Mouse (Mus musculus): ENCODE data around the gene Htr5b. TPM values are rescaled to one million over a fixed set of nuclear protein-coding genes. Genes with fewer than 3 reads are reported as not detected.

Gene Htr5b
- polyA plus RNA-seq, 1 experiment from 2014 or later = 0.11 TPM

DNA sequence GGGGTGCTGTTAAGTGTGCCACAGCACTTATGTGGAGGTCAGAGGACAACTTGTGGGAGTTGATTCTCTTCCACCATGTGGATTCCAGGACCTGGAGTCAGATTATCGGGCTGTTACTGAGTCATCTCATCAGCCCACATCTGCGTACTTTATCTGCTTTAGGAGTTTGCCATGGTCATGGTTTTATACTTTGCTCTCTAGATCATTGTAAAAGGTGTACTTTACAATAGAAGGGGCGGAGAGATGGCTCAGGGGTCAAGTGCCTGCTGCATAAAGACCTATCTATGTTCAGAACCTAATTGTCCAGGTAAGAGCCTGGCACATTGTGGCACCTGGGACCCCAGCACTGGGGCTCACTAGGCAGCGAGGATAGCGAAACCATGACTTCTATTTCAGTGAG lies 48.9 kb downstream of the Htr5b start:
- peaks cover 16% of the 10 kb centered on the region; the same call in 1 of the 2 replicates for H3K36me3 ChIP-seq
- H3K9me3 ChIP-seq = no peaks in the 10 kb centered on the region
- no peaks in the 10 kb centered on the region for H3K27me3 ChIP-seq (replicated peaks)
- ATAC-seq = peak; percentile 60
- H3K4me3 ChIP-seq (replicated peaks) = no peak overlapping the region
- no peak overlapping the region for H3K4me2 ChIP-seq (replicated peaks)
- 89% methylated on average over 5 of the region's 5 CpGs for WGBS
- no peak overlapping the region for H3K9ac ChIP-seq
- H3K4me1 ChIP-seq (replicated peaks) = no peaks in the 10 kb centered on the region
- no peak overlapping the region for H3K27ac ChIP-seq

DNA sequence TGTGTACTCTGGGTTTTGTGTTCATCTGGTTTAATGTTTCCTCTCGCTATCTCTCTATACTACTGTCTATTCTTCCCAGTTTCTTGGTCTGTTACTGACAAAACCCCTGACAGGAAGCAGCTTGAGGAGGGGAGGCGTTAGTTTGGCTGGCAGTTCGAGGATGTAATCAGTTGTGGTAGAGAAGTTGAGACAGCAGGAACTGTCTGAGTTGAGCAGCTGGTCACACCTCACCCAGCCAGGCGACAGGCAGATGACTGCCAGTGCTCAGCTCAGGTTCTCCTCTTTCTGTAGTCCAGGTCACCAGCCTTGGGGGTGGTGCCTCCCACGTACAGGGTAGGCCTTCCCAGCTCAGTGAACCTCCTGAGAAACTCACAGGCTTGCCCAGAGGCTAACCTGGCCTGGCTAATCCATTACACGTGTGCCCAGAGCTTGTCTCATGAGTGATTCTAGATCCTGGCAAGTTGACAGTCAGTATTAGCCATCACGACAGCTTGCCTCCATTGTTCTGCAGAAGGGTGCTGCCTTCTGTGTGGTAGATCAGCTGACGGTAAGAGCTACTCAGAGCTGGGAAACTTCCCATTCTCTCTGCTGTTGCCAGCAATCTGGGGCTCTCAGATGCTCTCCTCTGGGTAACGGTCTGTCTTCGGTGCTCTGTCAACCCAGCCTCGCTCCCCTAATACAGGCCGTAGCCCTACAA lies 49.8 kb downstream of the Htr5b start:
- Histone ChIP-seq H3K4me1 (replicated peaks) (no peaks in the 10 kb centered on the region), H3K36me3 (peaks cover 16% of the 10 kb centered on the region; the same call in 1 of the 2 replicates), H3K27ac (no peak overlapping the region), H3K4me2 (replicated peaks) (no peak overlapping the region), H3K27me3 (replicated peaks) (no peaks in the 10 kb centered on the region), H3K4me3 (replicated peaks) (no peak overlapping the region), H3K9me3 (no peaks in the 10 kb centered on the region), H3K9ac (no peak overlapping the region)
- ATAC-seq = no peak
- WGBS = 84% methylated on average over 12 of the region's 12 CpGs

DNA sequence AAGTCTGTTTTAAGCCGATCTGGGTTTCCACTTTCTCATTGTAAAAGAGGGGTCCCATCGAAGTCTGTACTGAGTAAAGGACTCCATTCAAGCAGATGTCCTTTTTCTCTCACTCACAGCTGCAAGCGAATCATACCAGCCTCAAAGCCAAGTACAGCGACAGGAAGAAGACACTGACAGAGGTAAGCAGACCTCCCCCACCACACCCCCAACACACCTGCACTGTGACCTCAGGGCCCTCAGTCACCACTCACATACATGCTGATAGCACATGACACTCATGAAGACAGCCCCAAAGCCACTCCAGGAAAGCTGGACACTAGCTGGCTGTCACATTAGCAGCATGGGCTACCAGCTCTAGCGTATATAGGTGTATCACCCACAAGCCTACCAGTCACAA lies 50.5 kb downstream of the Htr5b start:
- Histone ChIP-seq H3K36me3 (peaks cover 11% of the 10 kb centered on the region; the same call in 1 of the 2 replicates), H3K27me3 (replicated peaks) (no peaks in the 10 kb centered on the region), H3K4me1 (replicated peaks) (no peaks in the 10 kb centered on the region), H3K4me2 (replicated peaks) (no peak overlapping the region), H3K4me3 (replicated peaks) (no peak overlapping the region), H3K9me3 (no peaks in the 10 kb centered on the region), H3K9ac (no peak overlapping the region), H3K27ac (no peak overlapping the region)
- ATAC-seq = no peak
- WGBS = 95% methylated on average over 5 of the region's 5 CpGs

DNA sequence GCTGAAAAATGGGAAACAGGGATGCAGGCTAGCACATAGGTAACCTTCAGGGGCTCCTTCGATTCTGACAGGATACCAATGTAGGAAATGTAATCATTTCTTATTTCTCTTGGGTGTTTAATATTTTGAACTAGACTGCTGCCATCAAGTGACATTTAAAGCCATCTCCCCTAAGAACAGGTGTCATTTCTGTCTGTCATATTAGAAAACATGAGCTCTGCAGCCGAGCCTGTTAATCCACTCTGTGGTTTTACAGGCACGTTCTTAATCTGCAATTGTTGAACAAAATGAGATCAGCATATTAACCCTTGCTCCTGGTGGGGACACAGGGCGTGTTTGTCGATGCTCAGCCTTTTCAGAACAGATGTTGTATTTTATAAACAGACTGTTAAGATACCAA lies 56.8 kb downstream of the Htr5b start:
- no peak for ATAC-seq
- no peaks in the 10 kb centered on the region for H3K27me3 ChIP-seq (replicated peaks)
- no peak overlapping the region for H3K4me3 ChIP-seq (replicated peaks)
- no peak overlapping the region for H3K4me2 ChIP-seq (replicated peaks)
- no peak overlapping the region for H3K9ac ChIP-seq
- peaks cover 2% of the 10 kb centered on the region; the same call in 1 of the 2 replicates for H3K36me3 ChIP-seq
- WGBS = 59% methylated on average over 5 of the region's 5 CpGs
- no peaks in the 10 kb centered on the region for H3K9me3 ChIP-seq
- H3K4me1 ChIP-seq (replicated peaks) = no peaks in the 10 kb centered on the region
- no peak overlapping the region for H3K27ac ChIP-seq

DNA sequence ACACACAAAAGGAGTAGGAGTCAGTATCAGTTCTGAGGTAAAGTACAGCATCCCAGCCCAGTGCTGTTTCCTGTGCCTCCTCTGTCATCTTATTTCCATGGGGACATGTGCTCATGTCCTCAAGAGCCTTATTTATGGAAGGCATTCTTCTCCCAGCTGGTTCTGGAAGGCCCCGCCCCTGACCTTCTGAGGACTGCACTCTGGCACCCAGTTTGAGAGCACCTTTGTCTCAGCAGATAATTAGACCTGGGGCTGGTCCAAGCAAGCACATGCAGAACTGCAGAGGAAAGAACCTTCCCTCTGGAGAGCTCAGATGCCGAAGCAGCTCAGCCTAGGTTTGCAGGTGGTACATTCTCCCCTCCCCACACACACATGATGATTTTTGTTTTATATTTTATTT lies 60.0 kb downstream of the Htr5b start:
- no peak for ATAC-seq
- Histone ChIP-seq H3K27ac (no peak overlapping the region), H3K4me1 (replicated peaks) (0 out of 2 replicates have a peak, but pooled peaks cover 5% of the 10 kb centered on the region), H3K9ac (no peak overlapping the region), H3K9me3 (no peaks in the 10 kb centered on the region), H3K4me2 (replicated peaks) (no peak overlapping the region), H3K36me3 (no peaks in the 10 kb centered on the region), H3K4me3 (replicated peaks) (no peak overlapping the region), H3K27me3 (replicated peaks) (no peaks in the 10 kb centered on the region)
- 76% methylated on average over 2 of the region's 2 CpGs for WGBS

DNA sequence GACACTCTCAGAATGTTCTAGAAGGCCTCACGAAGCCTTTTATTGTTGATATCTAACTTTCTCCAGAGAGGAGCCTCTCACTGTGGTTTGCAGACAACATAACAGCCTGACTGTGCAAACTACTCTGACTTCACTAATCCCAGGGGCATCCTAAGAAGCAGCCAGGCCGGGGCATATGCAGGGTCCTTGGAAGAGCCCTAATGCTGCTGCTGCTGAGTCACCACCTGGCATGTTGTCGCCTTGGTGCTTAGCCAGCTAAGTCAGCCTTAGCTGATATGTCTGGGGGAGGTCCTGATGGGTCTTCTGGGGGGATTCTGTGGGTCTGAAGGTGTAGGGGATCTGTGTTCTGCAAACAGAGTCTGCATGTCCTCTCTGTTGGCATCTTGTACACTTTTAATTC lies 62.0 kb downstream of the Htr5b start:
- H3K36me3 ChIP-seq = 0 out of 2 replicates have a peak, but pooled peaks cover 2% of the 10 kb centered on the region
- no peak overlapping the region for H3K9ac ChIP-seq
- no peak overlapping the region for H3K27ac ChIP-seq
- 0 out of 2 replicates have a peak, but pooled peaks cover 5% of the 10 kb centered on the region for H3K4me1 ChIP-seq (replicated peaks)
- 76% methylated on average over 3 of the region's 3 CpGs for WGBS
- no peak overlapping the region for H3K4me2 ChIP-seq (replicated peaks)
- H3K4me3 ChIP-seq (replicated peaks) = no peak overlapping the region
- H3K27me3 ChIP-seq (replicated peaks) = no peaks in the 10 kb centered on the region
- ATAC-seq = no peak
- H3K9me3 ChIP-seq = no peaks in the 10 kb centered on the region

DNA sequence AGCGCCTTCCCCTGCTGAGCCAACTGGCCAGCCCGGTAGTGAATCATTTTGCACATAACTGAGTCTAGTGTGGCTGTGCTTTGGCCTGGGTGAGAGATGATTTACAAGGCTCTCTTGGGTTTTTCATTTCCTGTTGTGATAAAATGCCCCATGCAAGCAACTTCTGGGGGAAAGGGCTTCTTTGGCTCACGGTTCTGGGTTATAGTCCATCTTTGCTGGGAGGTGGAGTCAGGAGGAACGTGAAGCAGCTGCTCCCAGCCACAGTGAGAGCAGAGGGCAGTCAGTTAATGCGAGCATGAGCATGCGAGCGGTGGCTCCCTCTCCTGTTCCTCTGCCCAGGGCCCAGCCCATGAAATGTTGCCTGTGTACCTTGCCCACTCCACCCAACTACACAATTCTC lies 64.5 kb downstream of the Htr5b start:
- no peaks in the 10 kb centered on the region for H3K9me3 ChIP-seq
- H3K4me1 ChIP-seq (replicated peaks) = 0 out of 2 replicates have a peak, but pooled peaks cover 5% of the 10 kb centered on the region
- H3K36me3 ChIP-seq = 0 out of 2 replicates have a peak, but pooled peaks cover 2% of the 10 kb centered on the region
- no peaks in the 10 kb centered on the region for H3K27me3 ChIP-seq (replicated peaks)
- H3K27ac ChIP-seq = peak overlapping the region; percentile 80
- no peak overlapping the region for H3K9ac ChIP-seq
- H3K4me2 ChIP-seq (replicated peaks) = no peak overlapping the region
- peak; percentile 96 for ATAC-seq
- H3K4me3 ChIP-seq (replicated peaks) = no peak overlapping the region
- 60% methylated on average over 7 of the region's 7 CpGs for WGBS

DNA sequence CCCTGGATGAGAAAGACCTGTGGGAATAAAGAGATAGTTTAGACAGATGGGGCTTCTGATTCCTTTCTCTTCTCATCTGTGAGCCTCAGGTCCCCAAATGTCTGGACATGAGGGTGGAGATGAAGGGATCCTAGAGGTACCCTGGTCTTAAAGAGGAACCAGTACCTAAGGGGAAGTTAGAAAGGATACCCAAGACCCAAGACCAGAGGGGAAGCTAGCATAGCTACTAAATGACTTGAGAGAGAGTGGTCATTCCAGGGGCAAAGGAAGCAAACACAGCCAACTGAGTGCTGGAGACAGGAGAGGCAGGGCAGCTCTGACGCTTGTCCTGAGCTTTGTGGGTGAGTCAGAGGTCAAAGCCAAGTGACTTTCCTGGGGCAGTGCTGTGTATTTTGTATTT lies 65.6 kb downstream of the Htr5b start:
- WGBS = 65% methylated on average over 1 of the region's 1 CpGs
- Histone ChIP-seq H3K4me2 (replicated peaks) (no peak overlapping the region), H3K4me3 (replicated peaks) (no peak overlapping the region), H3K4me1 (replicated peaks) (0 out of 2 replicates have a peak, but pooled peaks cover 5% of the 10 kb centered on the region), H3K9me3 (no peaks in the 10 kb centered on the region), H3K27me3 (replicated peaks) (no peaks in the 10 kb centered on the region), H3K36me3 (0 out of 2 replicates have a peak, but pooled peaks cover 2% of the 10 kb centered on the region), H3K27ac (no peak overlapping the region), H3K9ac (no peak overlapping the region)
- no peak for ATAC-seq

DNA sequence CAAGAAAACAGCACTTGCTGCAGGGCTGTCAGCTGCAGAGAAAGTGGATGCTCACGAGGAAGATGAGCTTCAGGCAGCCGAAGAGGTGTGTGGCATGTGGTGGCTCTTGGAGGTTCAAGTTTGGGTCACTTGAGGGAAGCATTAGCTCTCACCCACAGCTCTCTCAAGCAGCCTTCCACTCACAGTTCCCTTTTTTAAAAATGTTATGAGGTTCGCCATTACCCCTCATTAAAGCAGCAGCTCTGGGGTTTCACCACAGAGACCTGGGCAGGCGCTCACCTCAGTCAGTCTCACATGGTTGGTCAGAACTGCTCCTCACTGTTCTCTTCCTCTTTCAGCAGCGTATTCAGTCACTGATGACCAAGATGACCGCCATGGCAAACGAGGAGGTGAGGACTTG lies 66.4 kb downstream of the Htr5b start:
- H3K9ac ChIP-seq = no peak overlapping the region
- no peak for ATAC-seq
- no peaks in the 10 kb centered on the region for H3K9me3 ChIP-seq
- H3K4me1 ChIP-seq (replicated peaks) = 0 out of 2 replicates have a peak, but pooled peaks cover 5% of the 10 kb centered on the region
- H3K36me3 ChIP-seq = 0 out of 2 replicates have a peak, but pooled peaks cover 2% of the 10 kb centered on the region
- no peaks in the 10 kb centered on the region for H3K27me3 ChIP-seq (replicated peaks)
- no peak overlapping the region for H3K4me2 ChIP-seq (replicated peaks)
- H3K27ac ChIP-seq = no peak overlapping the region
- no peak overlapping the region for H3K4me3 ChIP-seq (replicated peaks)
- WGBS = 87% methylated on average over 7 of the region's 7 CpGs

DNA sequence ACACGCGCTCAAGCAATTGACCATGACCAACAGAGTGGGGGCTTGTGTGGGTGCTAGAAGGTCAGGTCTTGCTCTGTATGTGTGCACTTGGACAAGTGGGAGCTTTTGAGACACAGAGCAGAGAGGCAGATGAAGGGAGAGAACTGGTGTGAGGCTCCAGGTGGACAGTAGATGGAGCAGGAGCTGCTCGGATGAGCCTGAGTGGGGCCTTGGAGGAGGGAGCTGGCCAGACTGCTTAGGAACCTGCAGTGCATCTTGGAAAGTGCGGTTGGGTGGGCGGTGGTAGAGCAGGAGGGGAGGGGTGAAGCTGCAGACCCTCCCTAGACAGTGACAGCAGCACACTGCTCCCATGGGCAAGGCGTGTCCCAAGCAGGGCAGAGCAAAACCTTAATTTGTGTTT lies 68.2 kb downstream of the Htr5b start:
- ATAC-seq = no peak

More for the DNA sequence above, 68.2 kb downstream of the Htr5b start:
- Histone ChIP-seq H3K4me1 (replicated peaks) (0 out of 2 replicates have a peak, but pooled peaks cover 5% of the 10 kb centered on the region), H3K27me3 (replicated peaks) (no peaks in the 10 kb centered on the region), H3K9ac (no peak overlapping the region), H3K4me3 (replicated peaks) (no peak overlapping the region), H3K36me3 (peaks cover 5% of the 10 kb centered on the region; the same call in 1 of the 2 replicates), H3K27ac (no peak overlapping the region), H3K9me3 (no peaks in the 10 kb centered on the region), H3K4me2 (replicated peaks) (no peak overlapping the region)
- 67% methylated on average over 6 of the region's 6 CpGs for WGBS

Other genes starting within 250 kb of the Htr5b start
- 25.6 and 31.9 TPM in 2 replicates for gene Insig2, start 195.9 kb downstream of the Htr5b start, polyA plus RNA-seq (2015; fragmentation: Nextera tagmentation; extraction: Ambion mirVana)
- gene Ccdc93, start 97.4 kb downstream of the Htr5b start, polyA plus RNA-seq (2015; fragmentation: Nextera tagmentation; extraction: Ambion mirVana) = 11.2 and 11.6 TPM in 2 replicates
- gene Ddx18, start 39.5 kb upstream of the Htr5b start, polyA plus RNA-seq (2015; fragmentation: Nextera tagmentation; extraction: Ambion mirVana) = 55.8 and 68.1 TPM in 2 replicates

Data from intestine, embryonic 15.5 days (tissue).